ENCODE assay signal across 7 mouse cellular contexts in the genomic region with DNA sequence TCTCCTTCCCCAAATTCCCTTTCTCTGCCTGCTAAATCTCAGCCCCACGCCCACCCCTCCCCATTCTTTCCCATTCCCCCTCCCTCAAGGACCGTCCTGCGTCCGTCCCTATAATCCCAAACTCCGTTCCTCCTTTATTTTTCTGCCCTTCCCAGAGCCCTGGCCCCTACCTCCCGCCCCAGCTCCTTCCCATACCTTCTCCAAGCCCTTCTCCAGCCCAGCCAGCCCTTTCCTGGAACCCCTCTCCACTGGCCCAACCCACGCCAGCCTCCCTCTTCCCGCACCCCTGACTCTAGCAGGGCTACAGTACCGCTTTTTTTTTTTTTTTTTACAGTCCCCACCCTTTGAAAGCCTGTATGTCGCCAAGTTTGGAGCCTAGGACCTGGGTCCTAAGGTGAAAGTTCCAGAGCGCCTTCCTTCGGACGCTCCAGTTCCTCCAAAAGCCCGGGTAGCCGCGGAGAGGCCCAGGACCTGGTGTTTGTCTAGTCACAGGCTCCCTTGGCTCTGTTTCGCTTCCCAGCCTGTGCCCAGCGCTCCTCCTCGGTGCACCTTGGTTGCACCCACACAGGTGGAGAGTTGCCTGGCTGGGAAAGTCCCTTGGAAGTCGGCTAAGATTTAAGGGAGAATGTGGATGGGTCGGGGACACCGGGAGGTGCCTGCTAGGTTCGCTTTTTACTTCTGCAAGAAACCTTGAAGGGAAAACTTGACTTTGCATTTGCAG. TPM values are rescaled to one million over a fixed set of nuclear protein-coding genes. Genes with fewer than 3 reads are reported as not detected.
A peak's percentile ranks its signal among the peaks of the same experiment; 100 is the strongest.
DNase-seq lines count a peak whose midpoint lies in the region; ATAC-seq lines count a peak whose summit lies in the region.

No protein-coding gene starts in this region.

- DNase-seq in ZHBTc4 (ENCODE audit: low read depth, low spot score): peak; percentile 24
- DNase-seq in midbrain, embryonic 10.5 days (ENCODE audit: low spot score): peak; percentile 36
- DNase-seq in B cell, adult 2 months: no peak
- no peak for DNase-seq in adrenal gland, adult 18-20 months (ENCODE audit: low spot score in 2 of 2)

- no peak for ATAC-seq in embryonic facial prominence, embryonic 12.5 days (ENCODE audit: insufficient number of reproducible peaks, insufficient read depth, low FRiP score, low TSS enrichment)
- peak; percentile 6; the same call in 1 of the 2 replicates for ATAC-seq in intestine, embryonic 15.5 days
- ATAC-seq in CD4-positive, CD25-positive, alpha-beta regulatory T cell, adult 4 months: no peak

- H3K9me3 ChIP-seq in embryonic facial prominence, embryonic 12.5 days: no peaks in the 10 kb centered on the region
- H3K9me3 ChIP-seq in intestine, embryonic 15.5 days: no peaks in the 10 kb centered on the region
- no peaks in the 10 kb centered on the region for H3K9me3 ChIP-seq in midbrain, embryonic 10.5 days (replicated peaks)

- no peak overlapping the region for H3K9ac ChIP-seq in embryonic facial prominence, embryonic 12.5 days
- H3K9ac ChIP-seq in intestine, embryonic 15.5 days: no peak overlapping the region; the same call in 1 of the 2 replicates

- peak overlapping the region; percentile 94 for H3K4me2 ChIP-seq in embryonic facial prominence, embryonic 12.5 days (replicated peaks)
- H3K4me2 ChIP-seq in intestine, embryonic 15.5 days (replicated peaks): peak overlapping the region; percentile 98

- 2% methylated on average over 23 of the region's 23 CpGs for WGBS in embryonic facial prominence, embryonic 12.5 days
- 11% methylated on average over 23 of the region's 23 CpGs for WGBS in intestine, embryonic 15.5 days
- under 1% methylated on average over 23 of the region's 23 CpGs for WGBS in midbrain, embryonic 10.5 days

- no peak overlapping the region for H3K27ac ChIP-seq in embryonic facial prominence, embryonic 12.5 days
- no peak overlapping the region for H3K27ac ChIP-seq in intestine, embryonic 15.5 days
- H3K27ac ChIP-seq in midbrain, embryonic 10.5 days (replicated peaks): no peak overlapping the region

- no peaks in the 10 kb centered on the region for H3K36me3 ChIP-seq in embryonic facial prominence, embryonic 12.5 days
- H3K36me3 ChIP-seq in intestine, embryonic 15.5 days: no peaks in the 10 kb centered on the region
- H3K36me3 ChIP-seq in midbrain, embryonic 10.5 days: no peaks in the 10 kb centered on the region

- peaks cover 77% of the 10 kb centered on the region for H3K27me3 ChIP-seq in embryonic facial prominence, embryonic 12.5 days
- peaks cover 14% of the 10 kb centered on the region for H3K27me3 ChIP-seq in intestine, embryonic 15.5 days (replicated peaks)
- peaks cover 94% of the 10 kb centered on the region for H3K27me3 ChIP-seq in midbrain, embryonic 10.5 days (ENCODE audit: low read depth, poor library complexity, severe bottlenecking)

- H3K4me1 ChIP-seq in embryonic facial prominence, embryonic 12.5 days: peaks cover 24% of the 10 kb centered on the region
- peaks cover 17% of the 10 kb centered on the region for H3K4me1 ChIP-seq in intestine, embryonic 15.5 days (replicated peaks)
- H3K4me1 ChIP-seq in midbrain, embryonic 10.5 days: peaks cover 57% of the 10 kb centered on the region

- H3K4me3 ChIP-seq in embryonic facial prominence, embryonic 12.5 days: peak overlapping the region; percentile 54
- peak overlapping the region; percentile 48 for H3K4me3 ChIP-seq in intestine, embryonic 15.5 days (replicated peaks)
- H3K4me3 ChIP-seq in midbrain, embryonic 10.5 days: peak overlapping the region; percentile 64

RNA-seq across cellular contexts. Expression of gene Rab20, which starts 0.5 kb away (rescaled TPM):
- 1.1 and 1.2 TPM in 2 replicates for polyA plus RNA-seq in embryonic facial prominence, embryonic 12.5 days (2016; fragmentation: Nextera tagmentation; extraction: Ambion mirVana)
- polyA plus RNA-seq in intestine, embryonic 15.5 days (2015; fragmentation: Nextera tagmentation; extraction: Ambion mirVana): 14.8 and 16.5 TPM in 2 replicates
- polyA plus RNA-seq in midbrain, embryonic 10.5 days (2016; fragmentation: Nextera tagmentation; extraction: Ambion mirVana): 0.60 and 1.3 TPM in 2 replicates
- polyA plus RNA-seq in CD4-positive, CD25-positive, alpha-beta regulatory T cell, adult 4 months (2017; shearing (Covaris generic)): 10 to 100 TPM; 12.0 to 12.8 TPM
- total RNA-seq in adrenal gland, adult 18-20 months (2021): 1 to 10 TPM; 6.9 to 7.5 TPM

RNA-seq across cellular contexts. Expression of gene Naxd, which starts 18.3 kb away (rescaled TPM):
- 113 and 114 TPM in 2 replicates for polyA plus RNA-seq in embryonic facial prominence, embryonic 12.5 days (2016; fragmentation: Nextera tagmentation; extraction: Ambion mirVana)
- polyA plus RNA-seq in intestine, embryonic 15.5 days (2015; fragmentation: Nextera tagmentation; extraction: Ambion mirVana): 94.4 and 101 TPM in 2 replicates
- polyA plus RNA-seq in midbrain, embryonic 10.5 days (2016; fragmentation: Nextera tagmentation; extraction: Ambion mirVana): 114 and 116 TPM in 2 replicates
- 10 to 100 TPM; 56.4 to 77.8 TPM for polyA plus RNA-seq in CD4-positive, CD25-positive, alpha-beta regulatory T cell, adult 4 months (2017; shearing (Covaris generic))
- 10 to 100 TPM; 67.0 to 72.6 TPM for total RNA-seq in adrenal gland, adult 18-20 months (2021)

Comparison
In these comparisons a context has a peak if more than half of its experiments do, and no peak if none do; other contexts are left out.
1. DNase-seq: peak in ZHBTc4 (single experiment) and midbrain, embryonic 10.5 days (single experiment); none in B cell, adult 2 months (0 of 2) and adrenal gland, adult 18-20 months (0 of 2).
2. Peak in every context shown above with its lines, with median percentiles within 50 percentile points of each other: H3K4me3 ChIP-seq.